Mouse (Mus musculus): ENCODE data around the gene Aprt. TPM values are rescaled to one million over a fixed set of nuclear protein-coding genes. Genes with fewer than 3 reads are reported as not detected.

The Aprt gene
- total and polyA plus RNA-seq, 3 experiments = 516 to 561 (median 524) TPM

- no peak for TF ChIP-seq KAT2A (IDR thresholded peaks at IDR 0.05; ENCODE audit: insufficient replicate concordance, low read length)
- no peak for TF ChIP-seq CHD1 (IDR thresholded peaks at IDR 0.05; ENCODE audit: low read depth, low read length)
- TF ChIP-seq MAX (IDR thresholded peaks at IDR 0.05; ENCODE audit: low read length) = peak; percentile 90
- TF ChIP-seq MXI1 (IDR thresholded peaks at IDR 0.05; ENCODE audit: low read depth, low read length) = peak; percentile 89
- TF ChIP-seq POLR2A (IDR thresholded peaks at IDR 0.05; ENCODE audit: low read depth, low read length) = peak; percentile 57
- no peak for TF ChIP-seq UBTF (IDR thresholded peaks at IDR 0.05; ENCODE audit: low read depth, low read length)
- 0 out of 2 replicates have a peak, but pooled peaks have one; percentile 56 for TF ChIP-seq SIN3A (IDR thresholded peaks at IDR 0.05; ENCODE audit: low read length)
- TF ChIP-seq MYC (IDR thresholded peaks at IDR 0.05; ENCODE audit: low read depth, low read length) = peak; percentile 95
- TF ChIP-seq EP300 (IDR thresholded peaks at IDR 0.05; ENCODE audit: low read length) = peak; percentile 67
- no peak for TF ChIP-seq ZC3H11A (IDR thresholded peaks at IDR 0.05; ENCODE audit: low read depth, low read length)
- peak; percentile 33; the same call in 1 of the 2 replicates for TF ChIP-seq CHD2 (IDR thresholded peaks at IDR 0.05; ENCODE audit: low read length)
- TF ChIP-seq USF2 (conservative IDR thresholded peaks at IDR 0.05; ENCODE audit: low read depth, low read length) = no peak
- TF ChIP-seq HCFC1 (IDR thresholded peaks at IDR 0.05; ENCODE audit: low read depth, low read length) = no peak
- TF ChIP-seq BHLHE40 (IDR thresholded peaks at IDR 0.05; ENCODE audit: low read depth, low read length) = peak; percentile 61
- TF ChIP-seq ETS1 (conservative IDR thresholded peaks at IDR 0.05; ENCODE audit: low read depth, low read length) = peak; percentile 49; the same call in 1 of the 2 replicates
- peak; percentile 80 for TF ChIP-seq IRF4 (IDR thresholded peaks at IDR 0.05; ENCODE audit: low read depth, low read length)
- no peak for TF ChIP-seq GABPA (IDR thresholded peaks at IDR 0.05; ENCODE audit: insufficient replicate concordance, low read depth, low read length)
These were observed 28.7 kb upstream of the Aprt start (continued) for GRCm38 (mm10) chr8:122605367-122605766.

GRCm38 (mm10) chr8:122604640-122605039 is 27.9 kb upstream of the Aprt start:
- dilution Hi-C loops (cut with MboI; ENCODE audit: extremely low pct_ligation_motif_present, extremely low pct_unique_long_range_greater_than_20kb, low sequenced_read_pairs) = no loop called here

More at GRCm38 (mm10) chr8:122604640-122605039, 27.9 kb upstream of the Aprt start:
- Histone ChIP-seq H3K9me3 (replicated peaks; ENCODE audit: low read length) (no peaks in the 10 kb centered on the region), H3K27ac (ENCODE audit: insufficient read depth, low read depth) (peak overlapping the region; percentile 30; the same call in 1 of the 2 replicates), H3K27me3 (replicated peaks) (no peaks in the 10 kb centered on the region), H3K79me2 (replicated peaks; ENCODE audit: control insufficient read depth, extremely low read depth, insufficient read depth, poor library complexity, severe bottlenecking) (no peaks in the 10 kb centered on the region), H3K4me2 (ENCODE audit: insufficient read depth, low read depth, poor library complexity, severe bottlenecking) (peak overlapping the region; percentile 74; the same call in 1 of the 2 replicates), H3K9ac (ENCODE audit: insufficient read depth, low read depth) (no peak overlapping the region), H3K4me1 (ENCODE audit: control insufficient read depth in 1 of 2, insufficient read depth in 2 of 2) (peaks cover 7 to 69% of the 10 kb centered on the region in 2 experiments), H3K4me3 (replicated peaks in 1 of 3; ENCODE audit: low read depth in 2 of 3, low read length in 2 of 3, poor library complexity in 1 of 3) (no peak overlapping the region), H3K36me3 (replicated peaks in 1 of 2; ENCODE audit: control insufficient read depth in 1 of 2, insufficient read depth in 1 of 2, low read length in 1 of 2) (peaks cover 19 to 47% of the 10 kb centered on the region in 2 experiments)
- TF ChIP-seq SMC3 (IDR thresholded peaks at IDR 0.05; ENCODE audit: low read depth, low read length) = no peak
- no peak for TF ChIP-seq POLR2AphosphoS2 (IDR thresholded peaks at IDR 0.05; ENCODE audit: low read depth, low read length)
- TF ChIP-seq PAX5 (IDR thresholded peaks at IDR 0.05; ENCODE audit: low read length) = no peak
- no peak for TF ChIP-seq NELFE (IDR thresholded peaks at IDR 0.05; ENCODE audit: low read depth, low read length)
- no peak for TF ChIP-seq MAX (IDR thresholded peaks at IDR 0.05; ENCODE audit: low read length)
- TF ChIP-seq TBP (conservative IDR thresholded peaks at IDR 0.05; ENCODE audit: low read depth, low read length) = no peak
- TF ChIP-seq KAT2A (IDR thresholded peaks at IDR 0.05; ENCODE audit: insufficient replicate concordance, low read length) = no peak
- no peak for TF ChIP-seq HCFC1 (IDR thresholded peaks at IDR 0.05; ENCODE audit: low read depth, low read length)
- no peak for TF ChIP-seq CHD1 (IDR thresholded peaks at IDR 0.05; ENCODE audit: low read depth, low read length)
- TF ChIP-seq ELF1 (IDR thresholded peaks at IDR 0.05; ENCODE audit: low read depth, low read length) = no peak
- no peak for DNase-seq (ENCODE audit: extremely low read depth)
- in situ Hi-C loops (cut with MboI; ENCODE audit: low pct_ligation_motif_present, low pct_unique_long_range_greater_than_20kb, low sequenced_read_pairs) = no loop called here

All from CH12.LX (cell line).